Mouse (Mus musculus): ENCODE results near the gene Pip4k2a. TPM values are rescaled to one million over a fixed set of nuclear protein-coding genes. Genes with fewer than 3 reads are reported as not detected.

Gene Pip4k2a
- polyA plus RNA-seq, 1 experiment = 8.7 TPM

- H3ac ChIP-seq (ENCODE audit: control insufficient read depth, insufficient read length, low read depth) = no peak overlapping the region
- H3K79me2 ChIP-seq (ENCODE audit: control insufficient read depth, insufficient read depth) = peaks cover 13% of the 10 kb centered on the region
- no peaks in the 10 kb centered on the region for H3K36me3 ChIP-seq (ENCODE audit: control insufficient read depth, insufficient read depth)
- TF ChIP-seq FOSL1 (IDR thresholded peaks at IDR 0.05; ENCODE audit: insufficient read depth, low read length, poor library complexity, severe bottlenecking) (no peak), USF1 (IDR thresholded peaks at IDR 0.05; ENCODE audit: low read depth) (no peak), CTCF (IDR thresholded peaks at IDR 0.05; ENCODE audit: control insufficient read depth, insufficient read depth, insufficient read length) (no peak), MYOG (IDR thresholded peaks at IDR 0.05; ENCODE audit: control insufficient read depth, extremely low read depth, insufficient read length) (no peak), CEBPB (IDR thresholded peaks at IDR 0.05; ENCODE audit: low read depth) (no peak), MAX (IDR thresholded peaks at IDR 0.05) (no peak), MYOD1 (IDR thresholded peaks at IDR 0.05; ENCODE audit: control insufficient read depth, insufficient read length, low read depth) (no peak)
- peaks cover 4% of the 10 kb centered on the region for H3K79me3 ChIP-seq (ENCODE audit: low read depth)
- no peaks in the 10 kb centered on the region for H3K27me3 ChIP-seq (ENCODE audit: control insufficient read depth, insufficient read depth, insufficient read length)
- no peak overlapping the region for H3K4me3 ChIP-seq (ENCODE audit: insufficient read depth, poor library complexity, severe bottlenecking)
Measured at GRCm38 (mm10) chr2:18954422-18954821, 43.5 kb downstream of the Pip4k2a start.

- peaks cover under 1% of the 10 kb centered on the region for H3K79me2 ChIP-seq (ENCODE audit: control insufficient read depth, insufficient read depth)
- H3K36me3 ChIP-seq (ENCODE audit: control insufficient read depth, insufficient read depth) = no peaks in the 10 kb centered on the region
- no peak for TF ChIP-seq CEBPB (IDR thresholded peaks at IDR 0.05; ENCODE audit: low read depth)
- TF ChIP-seq CTCF (IDR thresholded peaks at IDR 0.05; ENCODE audit: control insufficient read depth, insufficient read depth, insufficient read length) = no peak
- TF ChIP-seq MAX (IDR thresholded peaks at IDR 0.05) = no peak
- no peak for TF ChIP-seq MYOG (IDR thresholded peaks at IDR 0.05; ENCODE audit: control insufficient read depth, extremely low read depth, insufficient read length)
- no peak for TF ChIP-seq FOSL1 (IDR thresholded peaks at IDR 0.05; ENCODE audit: insufficient read depth, low read length, poor library complexity, severe bottlenecking)
- TF ChIP-seq USF1 (IDR thresholded peaks at IDR 0.05; ENCODE audit: low read depth) = no peak
- TF ChIP-seq MYOD1 (IDR thresholded peaks at IDR 0.05; ENCODE audit: control insufficient read depth, insufficient read length, low read depth) = no peak
- peaks cover 4% of the 10 kb centered on the region for H3K79me3 ChIP-seq (ENCODE audit: low read depth)
- H3K4me3 ChIP-seq (ENCODE audit: insufficient read depth, poor library complexity, severe bottlenecking) = no peak overlapping the region
- H3K27me3 ChIP-seq (ENCODE audit: control insufficient read depth, insufficient read depth, insufficient read length) = no peaks in the 10 kb centered on the region
- H3ac ChIP-seq (ENCODE audit: control insufficient read depth, insufficient read length, low read depth) = no peak overlapping the region
Measured at GRCm38 (mm10) chr2:18952102-18952673, 45.7 kb downstream of the Pip4k2a start.

GRCm38 (mm10) chr2:18950758-18951157 is 47.2 kb downstream of the Pip4k2a start:
- no peaks in the 10 kb centered on the region for H3K36me3 ChIP-seq (ENCODE audit: control insufficient read depth, insufficient read depth)
- peaks cover 6% of the 10 kb centered on the region for H3K79me3 ChIP-seq (ENCODE audit: low read depth)
- H3K4me3 ChIP-seq (ENCODE audit: insufficient read depth, poor library complexity, severe bottlenecking) = no peak overlapping the region
- H3K79me2 ChIP-seq (ENCODE audit: control insufficient read depth, insufficient read depth) = no peaks in the 10 kb centered on the region
- TF ChIP-seq CEBPB (IDR thresholded peaks at IDR 0.05; ENCODE audit: low read depth) (no peak), MAX (IDR thresholded peaks at IDR 0.05) (no peak), CTCF (IDR thresholded peaks at IDR 0.05; ENCODE audit: control insufficient read depth, insufficient read depth, insufficient read length) (no peak), MYOD1 (IDR thresholded peaks at IDR 0.05; ENCODE audit: control insufficient read depth, insufficient read length, low read depth) (no peak), MYOG (IDR thresholded peaks at IDR 0.05; ENCODE audit: control insufficient read depth, extremely low read depth, insufficient read length) (no peak), USF1 (IDR thresholded peaks at IDR 0.05; ENCODE audit: low read depth) (no peak), FOSL1 (IDR thresholded peaks at IDR 0.05; ENCODE audit: insufficient read depth, low read length, poor library complexity, severe bottlenecking) (no peak)
- H3ac ChIP-seq (ENCODE audit: control insufficient read depth, insufficient read length, low read depth) = no peak overlapping the region
- H3K27me3 ChIP-seq (ENCODE audit: control insufficient read depth, insufficient read depth, insufficient read length) = no peaks in the 10 kb centered on the region

GRCm38 (mm10) chr2:18948741-18949140 is 49.2 kb downstream of the Pip4k2a start:
- no peaks in the 10 kb centered on the region for H3K36me3 ChIP-seq (ENCODE audit: control insufficient read depth, insufficient read depth)
- H3K27me3 ChIP-seq (ENCODE audit: control insufficient read depth, insufficient read depth, insufficient read length) = no peaks in the 10 kb centered on the region
- no peak overlapping the region for H3K4me3 ChIP-seq (ENCODE audit: insufficient read depth, poor library complexity, severe bottlenecking)
- no peak overlapping the region for H3ac ChIP-seq (ENCODE audit: control insufficient read depth, insufficient read length, low read depth)
- peaks cover 7% of the 10 kb centered on the region for H3K79me3 ChIP-seq (ENCODE audit: low read depth)
- no peaks in the 10 kb centered on the region for H3K79me2 ChIP-seq (ENCODE audit: control insufficient read depth, insufficient read depth)
- TF ChIP-seq CTCF (IDR thresholded peaks at IDR 0.05; ENCODE audit: control insufficient read depth, insufficient read depth, insufficient read length) (no peak), MYOD1 (IDR thresholded peaks at IDR 0.05; ENCODE audit: control insufficient read depth, insufficient read length, low read depth) (no peak), MYOG (IDR thresholded peaks at IDR 0.05; ENCODE audit: control insufficient read depth, extremely low read depth, insufficient read length) (no peak), FOSL1 (IDR thresholded peaks at IDR 0.05; ENCODE audit: insufficient read depth, low read length, poor library complexity, severe bottlenecking) (no peak), CEBPB (IDR thresholded peaks at IDR 0.05; ENCODE audit: low read depth) (no peak), USF1 (IDR thresholded peaks at IDR 0.05; ENCODE audit: low read depth) (no peak)

- no peaks in the 10 kb centered on the region for H3K27me3 ChIP-seq (ENCODE audit: control insufficient read depth, insufficient read depth, insufficient read length)
- peaks cover 7% of the 10 kb centered on the region for H3K79me3 ChIP-seq (ENCODE audit: low read depth)
- H3K79me2 ChIP-seq (ENCODE audit: control insufficient read depth, insufficient read depth) = no peaks in the 10 kb centered on the region
- TF ChIP-seq MAX (IDR thresholded peaks at IDR 0.05) (no peak), MYOG (IDR thresholded peaks at IDR 0.05; ENCODE audit: control insufficient read depth, extremely low read depth, insufficient read length) (no peak), CTCF (IDR thresholded peaks at IDR 0.05; ENCODE audit: control insufficient read depth, insufficient read depth, insufficient read length) (no peak), FOSL1 (IDR thresholded peaks at IDR 0.05; ENCODE audit: insufficient read depth, low read length, poor library complexity, severe bottlenecking) (no peak), MYOD1 (IDR thresholded peaks at IDR 0.05; ENCODE audit: control insufficient read depth, insufficient read length, low read depth) (no peak), CEBPB (IDR thresholded peaks at IDR 0.05; ENCODE audit: low read depth) (no peak), USF1 (IDR thresholded peaks at IDR 0.05; ENCODE audit: low read depth) (no peak)
- no peak overlapping the region for H3ac ChIP-seq (ENCODE audit: control insufficient read depth, insufficient read length, low read depth)
- H3K4me3 ChIP-seq (ENCODE audit: insufficient read depth, poor library complexity, severe bottlenecking) = no peak overlapping the region
- H3K36me3 ChIP-seq (ENCODE audit: control insufficient read depth, insufficient read depth) = no peaks in the 10 kb centered on the region
Measured at GRCm38 (mm10) chr2:18947669-18948459, 50.1 kb downstream of the Pip4k2a start.

All from C2C12 (cell line).